Mouse (Mus musculus): ENCODE data around the gene Ankdd1b. TPM values are rescaled to one million over a fixed set of nuclear protein-coding genes. Genes with fewer than 3 reads are reported as not detected.

Ankdd1b gene
- polyA plus RNA-seq, 1 experiment from 2014 or later: 0.10 TPM

DNA sequence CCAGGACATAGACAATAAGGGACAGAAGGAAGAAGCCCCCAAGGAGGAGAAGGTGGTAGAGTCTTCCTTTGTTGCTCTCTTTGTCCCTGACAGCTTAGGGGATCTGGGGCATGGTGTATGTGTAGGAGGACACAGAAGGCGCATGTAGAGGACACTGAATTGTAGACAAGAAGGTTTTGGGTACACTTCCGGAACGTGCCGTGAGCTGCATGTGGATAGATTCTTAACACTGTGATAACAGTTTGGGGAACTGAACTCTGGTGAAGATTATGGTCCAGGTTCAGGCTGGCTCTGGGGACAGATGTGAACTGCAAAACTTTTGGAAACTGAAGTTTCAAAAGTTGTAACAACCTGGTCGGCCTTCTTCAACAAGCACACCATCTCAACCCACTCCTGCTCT, 13.4 kb downstream of the Ankdd1b start:
- DNase-seq (ENCODE audit: low spot score): no peak

DNA sequence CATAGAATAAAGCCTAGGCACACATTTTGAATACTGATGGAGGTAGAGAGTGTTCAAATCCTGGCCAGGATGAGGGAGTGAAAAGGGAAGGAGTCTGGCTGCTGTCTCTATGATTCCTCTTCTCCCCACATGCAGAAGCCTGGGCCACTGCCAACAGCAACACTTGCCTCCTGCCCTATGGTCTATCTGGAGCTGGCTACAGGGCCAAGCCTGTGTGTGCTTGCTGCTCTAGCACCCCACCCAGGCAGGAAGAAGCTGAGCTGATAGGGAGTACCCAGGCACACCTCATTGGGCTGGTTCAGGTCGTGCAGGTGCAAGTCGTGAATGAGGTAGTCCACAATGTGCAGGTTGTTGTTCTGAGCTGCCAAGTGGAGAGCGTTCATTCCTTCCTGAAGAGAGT, 16.7 kb downstream of the Ankdd1b start:
- DNase-seq (ENCODE audit: low spot score): no peak

- no peak for DNase-seq (ENCODE audit: low spot score)
Measured at GRCm38 (mm10) chr13:96452621-96453020, 18.4 kb downstream of the Ankdd1b start.

DNA sequence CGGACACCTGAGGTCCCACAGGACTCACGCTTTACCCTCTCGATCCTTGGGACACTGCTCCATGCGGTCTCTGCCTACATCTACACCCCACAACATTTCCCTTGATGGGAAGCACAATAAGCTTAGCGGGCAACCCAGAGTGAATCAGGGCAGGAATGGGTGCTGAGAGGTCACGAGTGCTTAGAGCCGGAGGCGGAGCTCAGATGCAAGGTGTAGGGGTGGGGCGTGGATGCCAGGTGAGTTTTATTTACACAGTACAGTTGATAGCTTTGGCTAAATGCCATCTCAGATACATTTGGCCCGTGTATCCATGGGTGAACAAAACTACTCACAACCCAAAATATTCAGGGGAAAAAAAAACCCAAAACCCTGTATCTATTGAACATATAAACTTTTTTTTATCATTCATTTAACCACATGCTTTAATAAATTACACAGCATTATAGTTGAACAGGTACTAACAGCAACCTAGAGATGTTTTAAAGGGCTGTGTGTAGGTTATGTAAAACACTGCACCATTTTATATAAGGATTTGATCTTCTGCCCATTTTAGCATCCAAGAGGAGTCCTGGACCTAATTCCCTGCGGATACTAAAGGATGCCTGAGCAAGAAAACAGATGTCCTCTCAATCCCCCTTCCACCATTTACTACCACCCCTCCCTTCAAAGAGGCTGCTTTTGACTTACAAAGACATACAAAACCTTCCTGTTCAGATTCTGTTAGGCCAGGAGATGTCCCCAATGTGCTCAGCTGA, 19.4 kb downstream of the Ankdd1b start:
- DNase-seq (ENCODE audit: low spot score): no peak

- no peak for DNase-seq (ENCODE audit: low spot score)
Measured at GRCm38 (mm10) chr13:96450869-96451268, 20.1 kb downstream of the Ankdd1b start.

DNA sequence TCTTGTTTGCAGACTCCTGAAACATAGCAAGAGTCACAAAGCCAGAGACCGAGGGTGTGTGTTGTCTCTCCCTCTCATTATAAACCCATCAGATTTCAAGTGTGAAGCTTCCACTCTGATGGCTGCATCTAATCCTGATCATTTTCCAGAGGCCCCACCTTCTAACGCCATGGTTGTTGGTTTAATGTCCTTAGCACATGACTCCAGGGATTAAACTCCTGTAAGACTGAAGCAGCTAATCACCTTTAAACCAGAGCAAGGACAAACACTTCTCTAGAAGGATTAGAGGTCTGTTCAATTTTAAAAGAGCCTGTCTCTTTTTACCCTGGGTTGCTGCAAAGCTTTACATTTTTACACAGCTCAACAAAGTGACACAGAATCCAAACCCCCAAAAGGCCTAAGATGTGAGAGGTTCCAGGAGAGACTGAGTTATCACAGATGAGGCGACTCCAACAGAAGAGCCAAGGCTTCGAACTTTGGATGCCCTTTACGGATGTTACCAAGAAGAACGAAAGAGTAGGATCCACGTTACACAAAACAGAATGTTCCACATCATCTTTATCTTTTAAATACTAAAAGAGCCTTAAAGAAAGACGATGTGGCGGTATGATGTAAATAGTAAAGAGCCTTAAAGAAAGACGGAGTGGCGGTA, 20.7 kb downstream of the Ankdd1b start:
- no peak for DNase-seq (ENCODE audit: low spot score)

GRCm38 (mm10) chr13:96440436-96440835, 30.6 kb downstream of the Ankdd1b start:
- DNase-seq (ENCODE audit: low spot score): no peak

DNA sequence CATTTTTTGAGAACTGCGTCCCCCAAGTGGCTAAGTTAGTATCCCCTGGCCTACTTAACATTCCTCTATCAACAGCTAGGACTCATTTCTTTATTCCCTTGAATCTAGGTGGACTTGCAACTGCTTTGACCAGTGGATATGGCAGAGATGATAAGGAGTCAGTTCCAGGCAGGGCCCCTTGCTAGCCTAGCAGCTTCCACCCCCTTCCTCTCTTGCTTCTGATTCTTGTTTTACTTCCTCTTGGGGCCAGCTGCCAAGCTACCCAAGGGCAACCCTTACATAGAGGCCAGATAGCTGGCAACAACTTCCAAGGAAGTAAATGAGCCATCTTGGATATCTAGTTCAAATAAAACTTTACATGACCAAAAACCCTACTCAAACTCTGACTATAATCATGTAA, 34.1 kb downstream of the Ankdd1b start:
- no peak for DNase-seq (ENCODE audit: low spot score)

- DNase-seq (ENCODE audit: low spot score): no peak
Measured at GRCm38 (mm10) chr13:96435793-96436192, 35.2 kb downstream of the Ankdd1b start.

GRCm38 (mm10) chr13:96434899-96435331, 36.1 kb downstream of the Ankdd1b start:
- DNase-seq (ENCODE audit: low spot score): no peak

GRCm38 (mm10) chr13:96433648-96434190, 37.3 kb downstream of the Ankdd1b start:
- DNase-seq (ENCODE audit: low spot score): peak; percentile 15

- no peak for DNase-seq (ENCODE audit: low spot score)
Measured at GRCm38 (mm10) chr13:96433041-96433440, 38.0 kb downstream of the Ankdd1b start.

- DNase-seq (ENCODE audit: low spot score): no peak
Measured at GRCm38 (mm10) chr13:96432376-96432811, 38.6 kb downstream of the Ankdd1b start.

DNA sequence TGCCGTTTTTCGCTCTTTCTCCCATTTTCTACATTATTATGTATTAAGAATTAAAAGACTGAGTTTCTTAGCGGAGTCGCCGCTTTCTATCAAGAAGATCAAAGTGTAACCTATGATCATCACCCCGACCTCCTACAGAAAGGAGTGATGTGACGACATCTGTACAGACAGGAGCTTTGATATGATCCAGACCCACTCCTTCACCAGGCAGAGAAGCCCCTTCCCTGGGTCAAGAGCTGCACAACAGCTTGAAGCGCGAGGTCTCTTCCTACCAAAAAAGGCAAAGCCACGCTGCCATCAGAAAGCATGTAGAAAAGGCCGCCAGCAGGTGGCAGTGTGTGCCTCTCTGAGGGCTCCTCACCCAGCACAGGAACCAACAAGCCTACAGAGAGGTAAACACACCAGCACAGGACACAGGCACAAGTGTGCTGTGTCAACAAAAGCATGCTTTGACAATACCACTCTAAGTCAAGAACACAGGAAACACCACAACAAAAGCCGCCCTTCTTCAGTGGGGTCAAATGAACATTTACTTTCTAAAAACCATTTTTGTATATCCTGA, 39.3 kb downstream of the Ankdd1b start:
- peak; percentile 85 for DNase-seq (ENCODE audit: low spot score)

DNA sequence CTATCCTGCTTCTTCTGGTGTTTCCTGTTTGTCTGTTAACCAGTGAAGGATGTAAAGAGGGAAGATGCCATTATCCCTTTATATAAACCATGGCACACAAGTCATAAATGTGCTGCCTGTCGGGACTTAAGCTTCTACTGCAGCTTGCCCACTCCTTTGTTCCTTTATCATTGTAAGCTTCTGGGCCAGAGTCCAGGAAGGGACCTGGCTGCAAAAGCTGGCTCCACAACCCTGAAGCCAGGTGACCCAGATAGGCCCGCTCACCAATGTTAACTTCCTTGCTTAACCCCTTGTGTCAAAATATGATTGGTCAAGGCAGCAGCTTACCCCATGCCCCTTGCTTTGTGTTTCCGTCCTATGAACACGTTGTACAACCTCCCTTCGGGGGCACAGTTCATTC, 42.5 kb downstream of the Ankdd1b start:
- no peak for DNase-seq (ENCODE audit: low spot score)

- no peak for DNase-seq (ENCODE audit: low spot score)
Measured at GRCm38 (mm10) chr13:96426044-96426443, 45.0 kb downstream of the Ankdd1b start.

- DNase-seq (ENCODE audit: low spot score): no peak
Measured at GRCm38 (mm10) chr13:96424496-96425274, 46.3 kb downstream of the Ankdd1b start.

GRCm38 (mm10) chr13:96421230-96421629, 49.8 kb downstream of the Ankdd1b start:
- DNase-seq (ENCODE audit: low spot score): no peak

DNA sequence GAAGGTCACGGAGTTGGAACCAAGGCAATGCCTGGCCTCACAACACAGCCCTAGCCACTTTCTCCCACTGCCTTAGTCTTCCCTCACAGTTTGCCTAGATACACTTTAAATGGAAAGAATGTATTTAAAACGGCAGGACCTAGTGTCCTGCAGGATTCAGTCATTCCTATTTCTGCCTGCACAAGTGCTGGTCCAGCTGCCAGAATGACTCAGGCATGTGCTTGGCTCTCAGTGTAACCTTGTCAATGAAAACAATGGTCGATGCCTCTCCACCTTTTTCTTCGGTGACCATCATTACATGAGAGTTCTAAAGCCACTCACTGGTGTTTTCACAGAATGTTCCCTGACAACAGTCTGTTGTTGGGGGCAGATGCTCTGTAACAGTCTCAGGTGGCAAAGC, 52.5 kb downstream of the Ankdd1b start:
- no peak for DNase-seq (ENCODE audit: low spot score)

- DNase-seq (ENCODE audit: low spot score): no peak
Measured at GRCm38 (mm10) chr13:96417261-96417813, 53.7 kb downstream of the Ankdd1b start.

DNA sequence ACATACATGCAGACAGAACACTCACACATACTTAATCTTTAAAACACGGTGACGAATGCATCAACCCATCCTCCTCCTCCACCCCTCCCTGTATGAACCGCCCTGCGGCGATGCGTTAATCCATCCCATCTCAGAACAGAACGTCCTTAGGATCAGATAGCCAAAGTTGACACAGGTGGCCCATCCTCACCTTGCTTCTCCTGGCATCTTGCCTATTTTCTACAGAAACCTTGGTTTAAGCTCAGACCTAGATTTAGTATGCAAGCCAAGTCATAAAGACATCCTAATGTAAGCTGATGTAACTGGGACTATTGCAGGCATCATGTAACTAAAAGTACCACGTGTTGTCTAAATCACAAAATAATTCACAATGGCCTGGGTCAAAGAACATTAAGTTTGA, 54.6 kb downstream of the Ankdd1b start:
- no peak for DNase-seq (ENCODE audit: low spot score)

Measured in thymus, postnatal 0 days (tissue).